Mouse (Mus musculus): ENCODE data around the gene Nsdhl.
A peak's percentile ranks its signal among the peaks of the same experiment; 100 is the strongest.

Nsdhl gene

DNA sequence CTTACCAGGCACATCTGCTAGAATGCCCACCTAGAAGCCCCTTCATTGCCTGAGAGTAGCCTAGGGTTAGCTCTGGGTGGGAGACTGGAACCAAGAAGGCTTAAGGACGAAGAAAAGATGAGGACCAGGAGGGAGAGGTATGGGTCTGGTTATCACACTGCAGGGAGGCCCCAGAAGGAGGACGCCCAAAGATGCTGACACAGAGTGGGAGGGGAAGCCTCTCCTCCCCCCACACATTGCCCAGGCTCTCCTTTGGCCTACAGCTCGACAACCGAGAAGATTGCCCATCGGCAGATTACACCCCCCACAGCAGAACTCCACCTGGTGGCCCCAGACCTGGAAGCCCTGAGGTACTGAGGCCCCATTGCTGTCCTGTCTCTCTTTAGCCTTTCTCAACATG lies 84.8 kb downstream of the Nsdhl start:
- DNase-seq: no peak

DNA sequence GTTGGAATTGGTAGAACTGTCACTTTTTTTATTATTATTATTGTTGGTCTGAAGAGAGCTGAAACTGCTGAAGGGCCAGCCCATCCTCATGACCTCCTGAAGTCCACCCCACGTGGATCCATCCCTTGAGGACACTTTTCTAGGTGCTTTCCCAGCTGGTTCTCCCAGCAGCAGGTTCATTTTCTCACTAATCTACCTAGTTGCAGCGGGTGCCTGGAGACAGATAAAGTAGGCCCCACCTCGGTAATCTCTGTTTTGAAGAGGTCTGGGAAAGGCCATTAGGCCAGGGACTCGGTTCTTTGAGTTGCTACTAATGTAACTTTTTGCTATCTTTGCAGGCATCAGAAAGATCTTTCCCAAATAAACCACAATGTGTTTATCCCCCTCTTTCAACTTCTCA lies 87.3 kb downstream of the Nsdhl start:
- no peak for DNase-seq

DNA sequence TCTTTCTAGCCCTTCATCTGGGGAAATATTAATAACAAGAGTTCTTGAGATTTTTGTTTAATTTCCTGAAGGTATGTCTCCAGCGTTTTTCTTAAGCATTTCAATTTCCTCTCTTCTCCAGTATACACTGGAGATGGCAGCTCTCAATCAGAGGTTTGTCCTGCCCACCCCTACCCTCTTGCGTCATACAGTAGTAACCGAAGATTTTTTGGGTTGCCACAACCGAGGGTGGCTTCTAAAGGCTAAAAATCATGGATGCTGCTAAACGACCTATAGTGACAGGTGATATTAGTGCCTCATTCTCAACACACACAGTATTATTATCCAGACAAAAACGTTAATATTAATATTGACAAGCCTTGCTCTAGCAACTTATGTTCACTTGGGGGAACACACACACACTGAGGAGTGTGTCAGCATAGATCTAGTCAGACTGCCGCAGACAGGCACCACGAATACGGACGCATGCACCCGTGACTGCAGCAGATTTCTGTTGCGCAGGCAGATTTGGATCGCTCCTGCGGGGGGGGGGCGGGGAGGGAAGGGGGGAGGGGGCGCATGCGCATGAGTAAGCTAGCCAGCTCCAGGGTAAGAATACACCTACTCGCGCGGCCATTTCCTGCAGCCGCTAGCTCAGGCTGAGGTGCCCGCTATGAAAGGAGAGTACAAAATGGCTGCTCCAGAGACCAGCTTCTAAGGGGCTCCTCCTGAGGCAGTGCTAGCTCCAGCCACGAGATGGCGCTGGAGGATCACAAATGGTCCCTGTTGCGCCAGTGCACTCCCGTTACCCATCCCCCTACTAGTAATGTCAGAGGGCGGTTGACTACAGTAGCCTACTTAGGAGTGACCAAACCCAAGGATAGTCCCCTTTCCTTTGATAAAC lies 89.5 kb downstream of the Nsdhl start:
- DNase-seq: peak; percentile 91
